Mouse (Mus musculus) neutrophil, adult 59 days (primary cell): ENCODE data around the gene Nop2. TPM values are rescaled to one million over a fixed set of nuclear protein-coding genes. Genes with fewer than 3 reads are reported as not detected.

Experiments
- total RNA-seq, 2 experiments: library from RNA; stranded (reverse); gene quantifications; 1 replicate in 1 of 2; 2 replicates in 1 of 2; pipeline ENCODE4 v1.2.4; 2023

The Nop2 gene
- 10 to 100 TPM; 18.6 to 20.5 TPM for total RNA-seq

DNA sequence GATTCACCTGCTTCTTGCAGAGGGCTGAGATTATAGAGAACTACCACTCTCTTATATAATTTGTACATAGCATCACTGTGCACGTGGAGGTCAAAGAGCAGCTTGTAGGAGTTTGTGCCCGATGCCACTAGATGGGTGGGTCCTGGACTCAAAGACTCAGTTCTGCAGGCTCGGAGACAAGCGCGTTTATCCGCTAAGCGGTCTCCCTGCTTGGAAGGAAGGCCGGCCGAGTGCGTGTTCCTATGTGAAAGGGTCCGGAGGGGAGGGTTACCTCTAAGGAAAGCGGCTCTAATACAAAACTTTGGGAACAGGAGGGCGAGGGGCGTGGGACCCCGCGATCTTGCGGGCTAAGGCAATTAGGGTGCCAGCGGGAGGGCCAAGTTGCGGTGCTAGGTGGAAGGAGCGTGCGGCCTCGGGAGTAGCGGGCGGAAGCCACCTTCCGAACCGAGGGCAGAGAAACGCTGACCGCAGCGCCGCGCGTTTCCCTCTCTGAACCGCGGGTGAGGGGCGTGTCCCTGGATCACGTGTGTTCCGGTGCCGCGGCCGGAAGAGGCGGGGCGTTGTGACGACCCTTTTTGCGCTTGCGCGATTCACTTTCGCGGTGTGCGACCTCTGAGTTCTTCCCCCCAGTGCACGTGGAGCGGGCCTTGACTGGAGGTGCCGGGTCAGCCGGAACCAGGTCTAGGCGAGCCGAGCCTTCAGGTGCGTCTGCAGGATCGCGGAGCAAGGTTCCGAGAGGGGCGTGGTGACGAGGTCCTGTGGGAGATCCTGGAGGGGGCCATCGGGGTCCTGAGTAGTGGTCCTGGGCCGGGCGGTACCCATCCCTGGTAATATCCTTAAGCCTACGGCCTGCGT lies at the start of gene Nop2:
Gene Nop2, plus strand, starts transcription at position 608 of the 855 bp plus-strand sequence.

GRCm38 (mm10) chr6:125095391-125096278 lies 36.1 kb upstream of the Nop2 start, which contains the start of gene Chd4:
Gene Chd4, plus strand, starts transcription at chr6:125095981.

DNA sequence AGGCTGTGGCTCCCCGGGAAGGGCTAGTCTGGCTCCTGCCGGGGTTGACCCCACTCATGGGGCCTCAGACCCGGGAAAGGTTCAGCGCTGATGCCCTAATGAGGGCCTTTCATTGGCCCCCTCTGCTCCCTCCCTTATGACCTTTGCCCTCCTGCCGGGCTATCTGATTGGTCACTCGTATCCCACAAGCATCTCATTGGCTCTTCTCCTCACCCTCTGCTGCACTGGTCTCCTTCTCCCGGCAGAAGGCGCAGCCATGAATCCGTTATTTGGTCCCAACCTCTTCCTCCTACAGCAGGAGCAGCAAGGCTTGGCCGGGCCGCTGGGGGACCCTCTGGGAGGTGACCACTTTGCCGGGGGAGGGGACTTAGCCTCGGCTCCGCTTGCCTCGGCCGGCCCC lies 13.3 kb downstream of the Nop2 start, which contains the start of gene Iffo1:
Gene Iffo1, plus strand, starts transcription at position 241 of the 400 bp plus-strand sequence.

DNA sequence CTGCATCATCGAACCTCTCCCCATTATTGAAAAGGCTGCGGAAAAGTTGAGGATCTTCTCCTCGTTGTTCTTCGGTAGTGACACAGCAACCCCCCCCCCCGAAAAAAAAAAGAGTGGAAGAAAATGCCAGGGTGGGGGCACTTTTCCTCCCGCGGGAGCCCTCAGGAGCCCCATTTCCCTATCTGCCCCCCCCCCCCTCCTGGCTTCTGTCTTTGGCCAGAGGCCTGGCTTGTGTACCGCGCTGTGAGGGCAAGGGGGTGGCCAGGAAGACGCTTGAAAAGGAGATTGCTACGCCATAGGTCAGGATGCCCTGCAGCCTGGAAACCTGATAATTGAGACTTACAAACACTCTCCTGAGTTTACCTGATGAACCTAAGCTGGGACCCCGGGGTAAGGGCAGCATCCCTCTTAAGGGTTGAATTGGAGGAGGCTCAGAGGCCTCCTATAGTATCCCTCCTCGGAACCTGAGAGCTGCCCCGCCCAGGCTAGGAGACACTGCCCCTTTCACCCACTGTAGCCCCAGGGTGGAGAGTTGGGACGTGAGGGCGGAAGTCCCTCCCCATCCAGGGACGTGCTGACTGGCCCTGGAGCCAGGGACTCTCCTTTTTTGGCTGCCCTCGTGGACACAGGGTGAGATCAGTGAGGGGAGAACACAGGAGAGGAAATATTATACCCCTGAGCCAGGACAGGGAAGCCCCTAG lies 34.5 kb downstream of the Nop2 start, which contains the start of gene Gapdh:
Gene Gapdh, minus strand, starts transcription at position 417 of the 701 bp plus-strand sequence.

DNA sequence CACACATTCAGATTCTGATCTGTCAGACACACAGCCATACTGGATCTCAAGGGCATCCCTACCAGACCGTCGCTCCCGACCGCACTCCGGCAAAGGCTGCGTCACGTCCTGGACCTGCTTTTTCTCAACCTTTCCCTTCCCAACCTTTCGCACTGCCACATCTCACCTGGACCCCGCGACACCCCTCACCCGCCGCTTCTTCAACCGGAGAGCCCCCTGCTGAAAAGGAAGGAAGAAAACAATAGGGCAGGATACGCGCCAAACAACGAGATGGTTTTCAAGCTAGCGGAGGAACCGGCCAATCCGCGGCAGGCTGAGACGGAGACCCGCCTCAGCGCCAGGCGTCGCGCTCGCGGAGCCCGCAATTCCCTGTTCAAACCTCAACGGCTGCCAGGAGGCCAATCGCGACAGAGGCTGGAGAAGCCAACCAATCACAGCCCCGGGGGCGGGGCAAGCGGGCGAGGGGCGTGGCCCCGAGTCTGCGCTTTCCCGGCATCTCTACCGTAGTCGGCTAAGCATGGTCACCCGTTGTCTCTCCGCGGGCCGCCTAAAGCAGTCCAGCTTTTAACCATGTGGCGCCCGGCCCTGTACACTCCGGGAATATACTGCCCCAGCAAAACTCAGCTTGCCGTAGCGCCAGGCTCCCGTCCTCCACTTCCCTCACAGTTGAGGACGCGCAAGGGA lies 59.8 kb downstream of the Nop2 start, which contains the start of the genes Ncapd2 and Mrpl51:
Gene Ncapd2, minus strand, starts transcription at position 370 of the 684 bp plus-strand sequence.
Gene Mrpl51, plus strand, starts transcription at position 470 of the 684 bp plus-strand sequence.

Other genes starting within 250 kb of the Nop2 start
- under 1 TPM; 0.20 to 0.29 TPM for gene Cd4, start 243.7 kb upstream of the Nop2 start, total RNA-seq
- gene Lag3, start 220.2 kb upstream of the Nop2 start, total RNA-seq: under 1 TPM; 0.37 to 0.73 TPM
- 100 to 1,000 TPM; 106 to 150 TPM for gene Ptms, start 211.8 kb upstream of the Nop2 start, total RNA-seq
- gene Mlf2, start 200.5 kb upstream of the Nop2 start, total RNA-seq: 10 to 100 TPM; 92.0 to 97.0 TPM
- 10 to 100 TPM; 17.3 to 22.6 TPM for gene Cops7a, start 166.4 kb upstream of the Nop2 start, total RNA-seq
- not detected for gene Pianp, start 135.2 kb upstream of the Nop2 start, total RNA-seq
- 10 to 100 TPM; 68.6 to 81.0 TPM for gene Zfp384, start 122.8 kb upstream of the Nop2 start, total RNA-seq
- gene Ing4, start 92.1 kb upstream of the Nop2 start, total RNA-seq: 10 to 100 TPM; 65.4 to 82.9 TPM
- gene Acrbp, start 82.2 kb upstream of the Nop2 start, total RNA-seq: 10 to 100 TPM; 11.4 to 12.0 TPM
- 10 to 100 TPM in 1 of 2 experiments, 1 to 10 TPM in 1; 8.4 to 12.3 TPM for gene Lpar5, start 64.0 kb upstream of the Nop2 start, total RNA-seq
- 100 to 1,000 TPM; 178 to 182 TPM for gene Chd4, start 35.9 kb upstream of the Nop2 start, total RNA-seq
- gene Iffo1, start 13.3 kb downstream of the Nop2 start, total RNA-seq: 10 to 100 TPM; 29.2 to 34.4 TPM
- gene Gapdh, start 34.6 kb downstream of the Nop2 start, total RNA-seq: 1,000 to 10,000 TPM; 1,481 to 1,483 TPM
- 100 to 1,000 TPM; 185 to 195 TPM for gene Ncapd2, start 59.8 kb downstream of the Nop2 start, total RNA-seq
- 10 to 100 TPM; 44.1 to 48.3 TPM for gene Mrpl51, start 59.9 kb downstream of the Nop2 start, total RNA-seq
- 10 to 100 TPM; 20.8 to 21.0 TPM for gene Vamp1, start 83.6 kb downstream of the Nop2 start, total RNA-seq
- gene Tapbpl, start 100.0 kb downstream of the Nop2 start, total RNA-seq: 10 to 100 TPM; 11.0 to 12.0 TPM
- 1 to 10 TPM in 1 of 2 experiments, under 1 TPM in 1; 0.73 to 2.0 TPM for gene Cd27, start 105.1 kb downstream of the Nop2 start, total RNA-seq
- not detected for gene Tuba3a, start 154.1 kb downstream of the Nop2 start, total RNA-seq
- gene Ltbr, start 182.0 kb downstream of the Nop2 start, total RNA-seq: 10 to 100 TPM; 47.4 to 56.8 TPM
- gene Scnn1a, start 188.8 kb downstream of the Nop2 start, total RNA-seq: 10 to 100 TPM; 13.9 to 14.0 TPM
- gene Tnfrsf1a, start 217.5 kb downstream of the Nop2 start, total RNA-seq: 100 to 1,000 TPM; 295 to 318 TPM
- gene Plekhg6, start 248.9 kb downstream of the Nop2 start, total RNA-seq: not detected